Mouse (Mus musculus): ENCODE data around the gene Dppa4.

Dppa4 gene

GRCm38 (mm10) chr16:48283517-48283916 lies at the start of gene Dppa4:
Gene Dppa4 (plus strand): TSS chr16:48283733.
- in situ Hi-C loops (cut with MboI, MseI): no loop called here

- in situ Hi-C loops (cut with MboI, MseI): no loop called here
Measured at GRCm38 (mm10) chr16:48234999-48235398, 48.5 kb upstream of the Dppa4 start.

GRCm38 (mm10) chr16:48237676-48238075 lies 45.9 kb upstream of the Dppa4 start:
- in situ Hi-C loops (cut with MboI, MseI): no loop called here

- in situ Hi-C loops (cut with MboI, MseI): no loop called here
Measured at GRCm38 (mm10) chr16:48247044-48247661, 36.4 kb upstream of the Dppa4 start.

- in situ Hi-C loops (cut with MboI, MseI): no loop called here
Measured at GRCm38 (mm10) chr16:48252824-48253223, 30.7 kb upstream of the Dppa4 start.

- in situ Hi-C loops (cut with MboI, MseI): no loop called here
Measured at GRCm38 (mm10) chr16:48254584-48254983, 28.9 kb upstream of the Dppa4 start.

- in situ Hi-C loops (cut with MboI, MseI): no loop called here
Measured at GRCm38 (mm10) chr16:48259519-48259918, 24.0 kb upstream of the Dppa4 start.

- in situ Hi-C loops (cut with MboI, MseI): no loop called here
Measured at GRCm38 (mm10) chr16:48262901-48263300, 20.6 kb upstream of the Dppa4 start.

GRCm38 (mm10) chr16:48265856-48266255 lies 17.7 kb upstream of the Dppa4 start:
- in situ Hi-C loops (cut with MboI, MseI): no loop called here

- in situ Hi-C loops (cut with MboI, MseI): loop anchor here in 1 of 2 experiments (10.0 kb wide), 1 partner anchor 808 kb away; no protein-coding TSS in a partner anchor
Measured at GRCm38 (mm10) chr16:48276940-48277339, 6.6 kb upstream of the Dppa4 start.

- in situ Hi-C loops (cut with MboI, MseI): no loop called here
Measured at GRCm38 (mm10) chr16:48280883-48281282, 2.6 kb upstream of the Dppa4 start.

- in situ Hi-C loops (cut with MboI, MseI): no loop called here
Measured at GRCm38 (mm10) chr16:48282801-48283200, 732 bp upstream of the Dppa4 start.

- in situ Hi-C loops (cut with MboI, MseI): no loop called here
Measured at GRCm38 (mm10) chr16:48285517-48285916, 2.0 kb downstream of the Dppa4 start.

- in situ Hi-C loops (cut with MboI, MseI): no loop called here
Measured at GRCm38 (mm10) chr16:48297384-48298136, 14.0 kb downstream of the Dppa4 start.

GRCm38 (mm10) chr16:48299884-48300283 lies 16.4 kb downstream of the Dppa4 start:
- in situ Hi-C loops (cut with MboI, MseI): loop anchor here in 1 of 2 experiments (10.0 kb wide), 1 partner anchor 1795 kb away; no protein-coding TSS in a partner anchor

GRCm38 (mm10) chr16:48303509-48303908 lies 20.0 kb downstream of the Dppa4 start, which contains the start of gene Dppa2:
Gene Dppa2 (plus strand): TSS chr16:48303908.
- in situ Hi-C loops (cut with MboI, MseI): loop anchor here in 1 of 2 experiments (10.0 kb wide), 1 partner anchor 1799 kb away; no protein-coding TSS in a partner anchor

GRCm38 (mm10) chr16:48303983-48304382 lies 20.4 kb downstream of the Dppa4 start:
- in situ Hi-C loops (cut with MboI, MseI): loop anchor here in 1 of 2 experiments (10.0 kb wide), 1 partner anchor 1799 kb away; no protein-coding TSS in a partner anchor

GRCm38 (mm10) chr16:48308916-48309315 lies 25.4 kb downstream of the Dppa4 start:
- in situ Hi-C loops (cut with MboI, MseI): loop anchor here in 1 of 2 experiments (10.0 kb wide), 1 partner anchor 1804 kb away; no protein-coding TSS in a partner anchor

GRCm38 (mm10) chr16:48309912-48310630 lies 26.5 kb downstream of the Dppa4 start:
- in situ Hi-C loops (cut with MboI, MseI): loop anchor here in 1 of 2 experiments (10.0 kb wide), 1 partner anchor 1805 kb away; no protein-coding TSS in a partner anchor

GRCm38 (mm10) chr16:48315294-48315693 lies 31.8 kb downstream of the Dppa4 start:
- in situ Hi-C loops (cut with MboI, MseI): no loop called here

- in situ Hi-C loops (cut with MboI, MseI): no loop called here
Measured at GRCm38 (mm10) chr16:48320781-48321180, 37.2 kb downstream of the Dppa4 start.

GRCm38 (mm10) chr16:48323133-48323532 lies 39.6 kb downstream of the Dppa4 start:
- in situ Hi-C loops (cut with MboI, MseI): no loop called here

Data from T-helper 17 cell (primary cell).